Mouse (Mus musculus) layer of hippocampus, adult 2 months (tissue): ENCODE measurements around the gene Cdkal1. TPM values are rescaled to one million over a fixed set of nuclear protein-coding genes. Genes with fewer than 3 reads are reported as not detected.

Experiments
- DNase-seq, 2 experiments: peaks; one replicate each; pipeline ENCODE4 v3.0.0; 2022; ENCODE audit warnings: low spot score in 2 of 2
- H3K27ac ChIP-seq: fragments of 200-600 bp; 2 replicates; pipeline ENCODE4 v1.8.1; 2022
- H3K4me3 ChIP-seq: fragments of 200-600 bp; 2 replicates; pipeline ENCODE4 v1.8.1; 2022; ENCODE audit warnings: mild to moderate bottlenecking
- CTCF ChIP-seq: fragments of 200-600 bp; conservative IDR thresholded peaks from 2 replicates; pipeline ENCODE4 v1.8.1; 2022; ENCODE audit warnings: antibody characterized with exemption, mild to moderate bottlenecking, moderate library complexity
- total RNA-seq, 2 experiments: library from RNA; stranded (reverse); gene quantifications; 2 replicates each; pipeline ENCODE4 v1.2.3; 2021

The Cdkal1 gene
- total RNA-seq, 2 experiments from 2014 or later, result 29.9 to 31.7 TPM

GRCm38 (mm10) chr13:29234442-29234841 is 621.0 kb downstream of the Cdkal1 start:
- H3K4me3 ChIP-seq, result no peak overlapping the region
- no peak for TF ChIP-seq CTCF
- no peak overlapping the region for H3K27ac ChIP-seq
- DNase-seq, result no peak

GRCm38 (mm10) chr13:29233970-29234369 is 621.5 kb downstream of the Cdkal1 start:
- no peak for TF ChIP-seq CTCF
- Histone ChIP-seq H3K27ac (no peak overlapping the region), H3K4me3 (no peak overlapping the region)
- no peak for DNase-seq

- DNase-seq, result no peak
- H3K4me3 ChIP-seq, result no peak overlapping the region
- no peak for TF ChIP-seq CTCF
- H3K27ac ChIP-seq, result no peak overlapping the region
Observed at GRCm38 (mm10) chr13:29232681-29233080, 622.8 kb downstream of the Cdkal1 start.

- Histone ChIP-seq H3K27ac (no peak overlapping the region), H3K4me3 (no peak overlapping the region)
- TF ChIP-seq CTCF, result no peak
- no peak for DNase-seq
Observed at GRCm38 (mm10) chr13:29224815-29225214, 630.7 kb downstream of the Cdkal1 start.

- DNase-seq, result no peak
- H3K27ac ChIP-seq, result no peak overlapping the region
Observed at GRCm38 (mm10) chr13:29222261-29222838, 633.1 kb downstream of the Cdkal1 start.

GRCm38 (mm10) chr13:29221646-29222045 is 633.8 kb downstream of the Cdkal1 start:
- no peak overlapping the region for H3K4me3 ChIP-seq
- TF ChIP-seq CTCF, result no peak
- no peak for DNase-seq
- H3K27ac ChIP-seq, result no peak overlapping the region

More at GRCm38 (mm10) chr13:29222261-29222838, 633.1 kb downstream of the Cdkal1 start:
- no peak overlapping the region for H3K4me3 ChIP-seq
- TF ChIP-seq CTCF, result no peak

- no peak for DNase-seq
- H3K4me3 ChIP-seq, result no peak overlapping the region
- TF ChIP-seq CTCF, result no peak
- H3K27ac ChIP-seq, result no peak overlapping the region
Observed at GRCm38 (mm10) chr13:29218594-29219230, 636.8 kb downstream of the Cdkal1 start.

- TF ChIP-seq CTCF, result no peak
- peak overlapping the region; percentile 46 for H3K4me3 ChIP-seq
- H3K27ac ChIP-seq, result no peak overlapping the region
- DNase-seq, result no peak
Observed at GRCm38 (mm10) chr13:29210159-29211021, 645.1 kb downstream of the Cdkal1 start.

GRCm38 (mm10) chr13:29208749-29209148 is 646.7 kb downstream of the Cdkal1 start:
- DNase-seq, result no peak
- Histone ChIP-seq H3K27ac (no peak overlapping the region), H3K4me3 (no peak overlapping the region)
- TF ChIP-seq CTCF, result no peak

GRCm38 (mm10) chr13:29203856-29204255 is 651.6 kb downstream of the Cdkal1 start:
- Histone ChIP-seq H3K27ac (no peak overlapping the region), H3K4me3 (no peak overlapping the region)
- no peak for TF ChIP-seq CTCF
- DNase-seq, result no peak

- no peak for TF ChIP-seq CTCF
- no peak for DNase-seq
- Histone ChIP-seq H3K4me3 (no peak overlapping the region), H3K27ac (no peak overlapping the region)
Observed at GRCm38 (mm10) chr13:29203426-29203825, 652.0 kb downstream of the Cdkal1 start.

- H3K4me3 ChIP-seq, result no peak overlapping the region
- TF ChIP-seq CTCF, result no peak
- H3K27ac ChIP-seq, result no peak overlapping the region
- no peak for DNase-seq
Observed at GRCm38 (mm10) chr13:29202562-29202961, 652.9 kb downstream of the Cdkal1 start.

GRCm38 (mm10) chr13:29199679-29200078 is 655.8 kb downstream of the Cdkal1 start:
- no peak for TF ChIP-seq CTCF
- DNase-seq, result no peak
- H3K4me3 ChIP-seq, result no peak overlapping the region
- H3K27ac ChIP-seq, result no peak overlapping the region
